Mouse (Mus musculus) bone marrow, adult 2 months (tissue): ENCODE data around the gene Tprg. TPM values are rescaled to one million over a fixed set of nuclear protein-coding genes. Genes with fewer than 3 reads are reported as not detected.

ENCODE experiments used
- H3K27ac ChIP-seq: fragments of 200-500 bp; 2 replicates; pipeline ENCODE4 v1.5.1; 2012; ENCODE audit warnings: low read depth, mild to moderate bottlenecking, control low read depth, inconsistent platforms, low read length; ENCODE audit not compliant: control insufficient read depth, poor library complexity, insufficient read depth
- H3K4me1 ChIP-seq: fragments of 200-500 bp; 2 replicates; pipeline ENCODE4 v1.6.1; 2011; ENCODE audit warnings: low read length; ENCODE audit not compliant: control insufficient read depth, insufficient read depth
- H3K4me3 ChIP-seq: fragments of 200-500 bp; replicated peaks from 2 replicates; pipeline ENCODE3; 2011; ENCODE audit warnings: mild to moderate bottlenecking, low read depth, low read length, control low read depth; ENCODE audit not compliant: control insufficient read depth
- CTCF ChIP-seq: fragments of 200-500 bp; IDR thresholded peaks from 2 replicates; pipeline ENCODE4 v1.5.1; 2011; ENCODE audit warnings: low read length, control low read depth; ENCODE audit not compliant: control insufficient read depth, insufficient read depth
- POLR2A ChIP-seq: fragments of 200-500 bp; IDR thresholded peaks from 2 replicates; pipeline ENCODE4 v1.6.1; 2011; ENCODE audit warnings: low read depth, mild to moderate bottlenecking, control low read depth, low read length, borderline replicate concordance; ENCODE audit not compliant: control insufficient read depth
- WGBS: fragments of 180-500 bp; shearing (Covaris S2); methylation state at CpG from one replicate; pipeline ENCODE4 v1.1.7; 2018; 5-methylcytosine and 5-hydroxymethylcytosine counted together
- polyA plus RNA-seq: library from polyadenylated mRNA; stranded (reverse); fragments of >200 nt; gene quantifications from 2 replicates; pipeline ENCODE4 v1.2.4, GENCODE M21; 2011; ENCODE audit warnings: low replicate concordance; ENCODE audit not compliant: missing spikeins, insufficient read depth, insufficient read length

Gene Tprg
- polyA plus RNA-seq, 1 experiment: not detected

- TF ChIP-seq CTCF: no peak
- TF ChIP-seq POLR2A: no peak
- no peak overlapping the region for H3K27ac ChIP-seq
- H3K4me1 ChIP-seq: no peaks in the 10 kb centered on the region; the same call in 1 of the 2 replicates
- 73% methylated on average over 5 of the region's 5 CpGs for WGBS
- no peak overlapping the region for H3K4me3 ChIP-seq
Observed at GRCm38 (mm10) chr16:25468662-25469061, 182.0 kb downstream of the Tprg start.
